Mouse (Mus musculus) layer of hippocampus, postnatal 25 days (tissue): ENCODE measurements at regions not wholly inside any gene's neighbourhood (a gene's known extent, or its start where the extent isn't known, plus 50 kb on each side); places are given as distances from the start of the nearest gene placed in this dataset.

Experiments used
- DNase-seq, 2 experiments: peaks; one replicate each; pipeline ENCODE4 v3.0.0; 2022; ENCODE audit warnings: mixed read lengths in 2 of 2, low spot score in 1 of 2; ENCODE audit errors: extremely low spot score in 1 of 2

GRCm38 (mm10) chr8:103245864-103246263 lies 460.4 kb upstream of the Cdh11 start:
- DNase-seq, result no peak

- no peak for DNase-seq
Measured at GRCm38 (mm10) chr8:103261236-103261635, 475.8 kb upstream of the Cdh11 start.

- no peak for DNase-seq
Measured at GRCm38 (mm10) chr8:103270035-103270434, 484.6 kb upstream of the Cdh11 start.

GRCm38 (mm10) chr8:103270815-103271553 lies 485.5 kb upstream of the Cdh11 start:
- no peak for DNase-seq

- DNase-seq, result no peak
Measured at GRCm38 (mm10) chr8:103272305-103273079, 487.1 kb upstream of the Cdh11 start.

GRCm38 (mm10) chr8:103273476-103273875 lies 488.0 kb upstream of the Cdh11 start:
- no peak for DNase-seq

GRCm38 (mm10) chr8:103281801-103282200 lies 496.4 kb upstream of the Cdh11 start:
- no peak for DNase-seq

GRCm38 (mm10) chr8:103288561-103288974 lies 503.1 kb upstream of the Cdh11 start:
- DNase-seq, result peak in 1 of 2 experiments; percentile 11

GRCm38 (mm10) chr8:103292896-103293295 lies 507.5 kb upstream of the Cdh11 start:
- no peak for DNase-seq

- DNase-seq, result no peak
Measured at GRCm38 (mm10) chr8:103306476-103307183, 521.2 kb upstream of the Cdh11 start.

- no peak for DNase-seq
Measured at GRCm38 (mm10) chr8:103313576-103313975, 528.1 kb upstream of the Cdh11 start.

GRCm38 (mm10) chr8:103314279-103315022 lies 529.0 kb upstream of the Cdh11 start:
- no peak for DNase-seq

- no peak for DNase-seq
Measured at GRCm38 (mm10) chr8:103315742-103316141, 530.3 kb upstream of the Cdh11 start.

- no peak for DNase-seq
Measured at GRCm38 (mm10) chr8:103316691-103317091, 531.2 kb upstream of the Cdh11 start.

- DNase-seq, result no peak
Measured at GRCm38 (mm10) chr8:103317149-103317725, 531.8 kb upstream of the Cdh11 start.

- DNase-seq, result no peak
Measured at GRCm38 (mm10) chr8:103324016-103324665, 538.7 kb upstream of the Cdh11 start.

GRCm38 (mm10) chr8:103331415-103331814 lies 546.0 kb upstream of the Cdh11 start:
- DNase-seq, result no peak

- DNase-seq, result no peak
Measured at GRCm38 (mm10) chr8:103337314-103337713, 551.9 kb upstream of the Cdh11 start.

- DNase-seq, result no peak
Measured at GRCm38 (mm10) chr8:103339042-103339441, 553.6 kb upstream of the Cdh11 start.

- no peak for DNase-seq
Measured at GRCm38 (mm10) chr8:103339951-103340350, 554.5 kb upstream of the Cdh11 start.
